Mouse (Mus musculus): ENCODE measurements at regions not wholly inside any gene's neighbourhood (a gene's known extent, or its start where the extent isn't known, plus 50 kb on each side); places are given as distances from the start of the nearest gene placed in this dataset.

DNA sequence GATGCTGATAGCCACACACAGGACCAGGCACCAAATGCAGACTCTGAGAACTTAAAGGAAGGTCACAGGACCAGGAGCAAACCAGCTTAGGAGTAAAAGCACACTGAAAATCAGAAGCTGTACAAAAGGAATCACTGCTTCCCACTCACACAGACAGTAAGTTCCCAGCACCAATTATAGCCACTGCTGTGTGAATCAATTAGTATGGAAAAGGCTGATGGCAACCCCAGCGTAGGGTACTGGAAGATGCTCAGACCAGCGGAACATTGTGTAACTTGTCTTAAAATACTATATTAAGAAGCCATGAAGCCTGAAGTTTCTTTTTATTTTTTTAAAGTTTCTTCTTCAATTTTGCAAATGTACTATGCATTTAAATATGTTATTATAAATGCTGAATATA lies 115.8 kb downstream of the Lnpk start:
- H3K36me3 ChIP-seq (ENCODE audit: insufficient read depth), result no peaks in the 10 kb centered on the region
- H3K4me2 ChIP-seq, result no peak overlapping the region
- no peak overlapping the region for H3K27ac ChIP-seq (ENCODE audit: low read depth)
- no peak for ATAC-seq (ENCODE audit: insufficient read depth)
- no peak overlapping the region for H3K4me3 ChIP-seq (ENCODE audit: low read depth, low read length)
- H3K9ac ChIP-seq, result no peak overlapping the region
- H3K4me1 ChIP-seq (ENCODE audit: insufficient read depth), result no peaks in the 10 kb centered on the region
- no peaks in the 10 kb centered on the region for H3K27me3 ChIP-seq (ENCODE audit: insufficient read depth, low read length)
- no peak for TF ChIP-seq CTCF (IDR thresholded peaks at IDR 0.05; ENCODE audit: low read depth)
- DNase-seq, result no peak
- 92% methylated on average over 2 of the region's 2 CpGs for WGBS
- H3K9me3 ChIP-seq (ENCODE audit: low read depth, low read length), result no peaks in the 10 kb centered on the region

DNA sequence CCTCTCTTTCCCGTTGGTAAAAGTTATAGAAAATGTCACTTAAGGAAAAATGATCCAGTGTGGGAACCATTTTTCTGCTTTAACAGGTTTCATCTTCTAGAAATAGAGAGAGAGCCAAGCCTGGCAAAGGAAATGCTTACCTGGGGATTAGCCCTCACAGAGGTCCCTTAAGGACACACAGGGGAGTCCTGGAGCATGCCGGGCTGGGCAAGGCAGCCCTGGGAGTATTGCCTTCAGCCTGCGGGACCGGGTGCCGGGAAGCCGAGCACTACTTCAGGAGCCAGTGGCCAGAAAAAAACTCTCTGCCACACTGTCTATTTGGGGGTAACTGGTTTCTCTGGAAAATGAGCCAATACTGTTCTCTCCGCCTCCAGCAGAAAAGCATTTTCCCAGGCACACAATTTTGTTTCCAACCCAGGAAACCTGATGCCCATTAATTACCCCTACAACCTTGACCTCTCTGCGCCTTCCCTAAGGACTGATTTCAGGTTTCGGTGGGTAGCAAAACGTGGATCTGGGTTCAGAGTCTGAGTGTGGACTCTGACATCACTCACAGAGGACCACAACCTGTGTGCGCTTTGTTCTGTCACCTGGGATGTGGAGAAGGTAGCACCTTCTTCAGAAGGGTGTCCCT lies 117.9 kb downstream of the Lnpk start:
- H3K9ac ChIP-seq, result no peak overlapping the region
- H3K36me3 ChIP-seq (ENCODE audit: insufficient read depth), result no peaks in the 10 kb centered on the region
- no peaks in the 10 kb centered on the region for H3K4me1 ChIP-seq (ENCODE audit: insufficient read depth)
- no peak for TF ChIP-seq CTCF (IDR thresholded peaks at IDR 0.05; ENCODE audit: low read depth)
- H3K27me3 ChIP-seq (ENCODE audit: insufficient read depth, low read length), result no peaks in the 10 kb centered on the region
- no peaks in the 10 kb centered on the region for H3K9me3 ChIP-seq (ENCODE audit: low read depth, low read length)
- DNase-seq, result no peak
- no peak for ATAC-seq (ENCODE audit: insufficient read depth)
- no peak overlapping the region for H3K4me2 ChIP-seq
- no peak overlapping the region for H3K27ac ChIP-seq (ENCODE audit: low read depth)
- no peak overlapping the region for H3K4me3 ChIP-seq (ENCODE audit: low read depth, low read length)
- 50% methylated on average over 11 of the region's 11 CpGs for WGBS

DNA sequence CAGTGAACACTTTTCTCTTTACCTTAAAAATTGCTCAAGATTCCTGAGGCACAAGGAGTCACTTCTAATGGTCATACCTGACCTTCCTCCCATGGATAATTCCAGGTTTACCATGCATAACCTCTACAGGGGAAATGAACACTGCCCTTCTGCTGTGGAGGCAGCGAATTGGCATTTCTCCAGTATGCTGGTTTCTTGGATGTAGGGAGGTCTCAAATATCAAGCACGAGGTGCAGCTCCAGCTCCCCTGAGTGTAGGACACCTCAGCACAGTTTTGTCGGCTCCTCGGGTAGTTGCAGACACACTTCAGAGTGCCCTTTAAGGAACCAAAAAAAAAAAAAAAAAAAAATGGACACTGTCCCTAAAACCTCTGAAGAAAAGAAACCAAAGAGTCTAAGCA lies 124.8 kb downstream of the Lnpk start:
- Histone ChIP-seq H3K9me3 (ENCODE audit: low read depth, low read length) (no peaks in the 10 kb centered on the region), H3K36me3 (ENCODE audit: insufficient read depth) (no peaks in the 10 kb centered on the region), H3K4me2 (no peak overlapping the region), H3K4me1 (ENCODE audit: insufficient read depth) (no peaks in the 10 kb centered on the region), H3K27me3 (ENCODE audit: insufficient read depth, low read length) (no peaks in the 10 kb centered on the region), H3K4me3 (ENCODE audit: low read depth, low read length) (no peak overlapping the region), H3K9ac (no peak overlapping the region), H3K27ac (ENCODE audit: low read depth) (no peak overlapping the region)
- WGBS, result 52% methylated on average over 4 of the region's 4 CpGs
- no peak for DNase-seq
- TF ChIP-seq CTCF (IDR thresholded peaks at IDR 0.05; ENCODE audit: low read depth), result no peak
- no peak for ATAC-seq (ENCODE audit: insufficient read depth)

DNA sequence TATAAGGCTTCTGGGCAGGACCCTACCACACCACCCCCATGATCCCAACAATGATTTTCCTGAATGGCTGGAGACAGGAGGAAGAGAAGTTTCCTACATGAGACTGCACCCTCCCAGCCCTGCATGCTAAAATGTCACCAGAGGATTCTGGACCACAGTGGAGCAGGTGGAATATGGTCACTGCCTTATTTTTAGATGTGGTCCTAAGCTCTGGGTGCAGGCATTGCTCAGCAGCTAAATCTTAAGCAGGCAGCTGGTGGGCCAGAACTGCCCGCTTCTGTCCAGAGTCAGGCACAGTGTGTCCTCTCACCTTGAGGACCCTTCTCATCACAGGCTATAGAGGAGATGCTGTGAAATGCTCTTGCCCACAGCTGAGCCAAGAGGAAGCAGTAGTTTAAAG lies 126.6 kb downstream of the Lnpk start:
- Histone ChIP-seq H3K4me1 (ENCODE audit: insufficient read depth) (no peaks in the 10 kb centered on the region), H3K36me3 (ENCODE audit: insufficient read depth) (no peaks in the 10 kb centered on the region), H3K4me3 (ENCODE audit: low read depth, low read length) (no peak overlapping the region), H3K9ac (no peak overlapping the region), H3K9me3 (ENCODE audit: low read depth, low read length) (no peaks in the 10 kb centered on the region), H3K4me2 (no peak overlapping the region), H3K27me3 (ENCODE audit: insufficient read depth, low read length) (no peaks in the 10 kb centered on the region), H3K27ac (ENCODE audit: low read depth) (no peak overlapping the region)
- TF ChIP-seq CTCF (IDR thresholded peaks at IDR 0.05; ENCODE audit: low read depth), result no peak
- DNase-seq, result no peak
- WGBS, result 87% methylated on average over 1 of the region's 1 CpGs
- no peak for ATAC-seq (ENCODE audit: insufficient read depth)

DNA sequence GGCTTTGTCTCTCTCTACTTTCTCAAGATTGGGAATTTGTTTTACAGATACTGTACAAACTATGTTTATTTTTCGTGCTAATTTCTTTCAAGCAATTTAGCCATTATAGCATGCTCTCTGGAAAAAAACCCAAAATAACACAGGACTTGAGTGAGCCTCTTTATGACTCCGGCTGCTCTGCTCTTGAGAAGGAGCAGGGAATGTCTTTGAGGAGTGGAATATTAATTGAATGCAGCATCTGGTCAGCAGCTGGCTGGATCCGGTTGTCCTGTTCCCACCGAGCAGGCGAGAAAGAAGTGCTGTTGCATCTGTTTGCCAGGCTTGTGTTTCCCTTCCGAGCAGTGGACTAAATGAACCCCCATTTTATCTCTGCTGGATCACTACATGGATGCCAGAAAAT lies 127.7 kb downstream of the Lnpk start:
- no peaks in the 10 kb centered on the region for H3K36me3 ChIP-seq (ENCODE audit: insufficient read depth)
- DNase-seq (peak; percentile 76), ATAC-seq (ENCODE audit: insufficient read depth) (no peak; the same call in 1 of the 2 replicates)
- H3K9ac ChIP-seq, result no peak overlapping the region
- no peak for TF ChIP-seq CTCF (IDR thresholded peaks at IDR 0.05; ENCODE audit: low read depth)
- H3K9me3 ChIP-seq (ENCODE audit: low read depth, low read length), result no peaks in the 10 kb centered on the region
- H3K4me2 ChIP-seq, result no peak overlapping the region
- 19% methylated on average over 6 of the region's 6 CpGs for WGBS
- no peak overlapping the region for H3K27ac ChIP-seq (ENCODE audit: low read depth)
- no peaks in the 10 kb centered on the region for H3K4me1 ChIP-seq (ENCODE audit: insufficient read depth)
- H3K27me3 ChIP-seq (ENCODE audit: insufficient read depth, low read length), result no peaks in the 10 kb centered on the region
- no peak overlapping the region for H3K4me3 ChIP-seq (ENCODE audit: low read depth, low read length)

DNA sequence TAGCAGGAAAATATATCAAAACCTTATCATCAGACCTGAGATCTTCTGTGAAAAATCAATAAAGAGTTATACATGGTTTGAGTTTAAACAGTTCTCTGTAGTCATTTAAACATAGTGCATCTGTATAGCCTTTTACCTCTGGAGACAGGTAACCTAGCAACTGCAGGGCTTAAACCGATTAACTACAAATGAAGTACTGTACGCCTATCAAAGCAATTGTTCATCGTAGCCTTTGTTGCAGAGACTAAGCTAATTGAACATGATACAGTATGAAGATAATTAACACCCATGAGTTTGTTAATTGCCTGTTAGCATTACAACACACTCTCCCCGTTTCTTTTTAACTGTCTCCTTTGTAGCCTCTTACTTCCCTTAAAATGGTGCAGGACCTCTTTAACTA lies 128.2 kb downstream of the Lnpk start:
- no peak for ATAC-seq (ENCODE audit: insufficient read depth)
- no peak for DNase-seq
- Histone ChIP-seq H3K9ac (no peak overlapping the region), H3K4me1 (ENCODE audit: insufficient read depth) (no peaks in the 10 kb centered on the region), H3K4me3 (ENCODE audit: low read depth, low read length) (no peak overlapping the region), H3K36me3 (ENCODE audit: insufficient read depth) (no peaks in the 10 kb centered on the region), H3K27me3 (ENCODE audit: insufficient read depth, low read length) (no peaks in the 10 kb centered on the region), H3K9me3 (ENCODE audit: low read depth, low read length) (no peaks in the 10 kb centered on the region), H3K27ac (ENCODE audit: low read depth) (no peak overlapping the region), H3K4me2 (no peak overlapping the region)
- no peak for TF ChIP-seq CTCF (IDR thresholded peaks at IDR 0.05; ENCODE audit: low read depth)
- WGBS, result 62% methylated on average over 4 of the region's 4 CpGs

DNA sequence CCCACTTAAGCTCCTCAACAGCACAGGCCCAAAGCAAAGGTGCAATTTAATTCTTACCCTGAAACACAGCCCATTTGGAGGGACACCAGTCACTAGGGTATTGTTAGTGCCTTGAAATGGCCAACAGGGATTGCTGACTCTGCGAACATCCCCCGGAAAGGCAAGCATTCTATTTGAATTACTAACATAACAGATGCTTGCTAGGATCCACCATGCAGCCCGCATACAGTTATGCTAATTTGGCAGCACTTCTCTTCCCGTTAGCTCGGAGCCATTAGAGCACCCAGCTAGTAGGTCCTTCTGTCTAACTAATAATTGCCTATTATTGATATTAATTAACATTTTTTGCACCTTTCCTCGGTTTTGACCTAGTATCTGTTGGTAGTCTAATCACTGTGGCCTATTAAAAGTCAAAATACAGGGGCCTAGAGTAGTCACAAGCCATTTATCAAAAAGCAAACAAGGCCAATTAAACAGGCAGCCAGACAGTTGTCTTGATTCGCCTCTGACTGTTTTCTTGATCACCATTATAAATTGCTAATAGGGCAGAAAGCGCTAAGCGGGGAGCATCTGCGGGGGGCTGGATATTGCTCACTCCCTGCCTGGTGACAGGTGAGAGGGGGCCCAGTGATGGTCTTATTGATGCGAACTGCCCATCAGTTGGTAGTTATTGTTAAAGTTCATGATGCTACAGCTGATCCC lies 129.0 kb downstream of the Lnpk start:
- Histone ChIP-seq H3K4me3 (ENCODE audit: low read depth, low read length) (no peak overlapping the region), H3K4me1 (ENCODE audit: insufficient read depth) (no peaks in the 10 kb centered on the region), H3K27ac (ENCODE audit: low read depth) (no peak overlapping the region), H3K9ac (no peak overlapping the region), H3K4me2 (no peak overlapping the region), H3K9me3 (ENCODE audit: low read depth, low read length) (no peaks in the 10 kb centered on the region), H3K36me3 (ENCODE audit: insufficient read depth) (no peaks in the 10 kb centered on the region), H3K27me3 (ENCODE audit: insufficient read depth, low read length) (no peaks in the 10 kb centered on the region)
- DNase-seq (no peak), ATAC-seq (ENCODE audit: insufficient read depth) (no peak)
- no peak for TF ChIP-seq CTCF (IDR thresholded peaks at IDR 0.05; ENCODE audit: low read depth)
- WGBS, result 82% methylated on average over 11 of the region's 11 CpGs

Data from lung, embryonic 14.5 days (tissue).